Mouse (Mus musculus): ENCODE results near the gene Gnai2. TPM values are rescaled to one million over a fixed set of nuclear protein-coding genes. Genes with fewer than 3 reads are reported as not detected.

Gene Gnai2
- polyA plus RNA-seq, 1 experiment from 2014 or later, result 336 TPM

DNA sequence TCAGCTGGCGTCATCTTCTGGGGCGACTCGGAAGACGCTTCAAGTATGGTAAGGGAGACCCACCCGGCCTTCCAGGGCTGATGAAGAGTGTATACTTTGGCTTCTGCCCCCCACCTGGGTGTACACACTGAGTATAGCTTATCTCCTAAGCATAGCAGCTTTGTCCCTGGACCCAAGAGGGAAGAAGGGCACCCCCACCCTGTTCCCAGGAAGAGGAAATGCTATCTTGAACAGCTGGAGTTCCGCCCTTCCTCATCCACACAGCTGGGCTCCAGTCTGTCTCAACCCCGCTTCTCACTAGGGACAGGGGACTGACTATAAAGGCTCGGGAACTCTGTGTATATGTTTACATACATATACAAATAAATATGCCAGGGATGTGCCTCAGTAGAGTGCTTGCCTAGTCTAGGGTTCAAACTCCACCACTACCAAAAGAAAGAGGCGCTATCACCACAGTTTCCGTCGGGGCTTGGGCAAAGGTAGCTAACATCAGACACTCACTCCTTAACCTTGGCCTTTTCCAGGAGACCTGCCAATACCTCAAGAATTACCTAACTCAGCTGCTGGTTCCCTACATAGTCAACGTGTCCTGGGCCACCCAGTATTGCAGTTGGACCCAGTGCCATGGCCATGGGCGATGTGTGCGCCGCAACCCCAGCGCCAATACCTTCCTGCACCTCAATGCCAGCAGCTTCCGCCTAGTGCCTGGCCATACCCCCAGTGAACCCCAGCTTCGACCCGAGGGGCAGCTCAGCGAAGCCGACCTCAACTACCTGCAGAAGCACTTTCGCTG, 63.4 kb downstream of the Gnai2 start:
- WGBS, result 90% methylated on average over 22 of the region's 22 CpGs
- Histone ChIP-seq H3K27ac (ENCODE audit: low read depth) (no peak overlapping the region), H3K9me3 (ENCODE audit: control insufficient read depth, low read length) (no peaks in the 10 kb centered on the region), H3K27me3 (replicated peaks; ENCODE audit: control insufficient read depth, insufficient read depth, low read length) (no peaks in the 10 kb centered on the region), H3K4me3 (ENCODE audit: low read depth, low read length) (no peak overlapping the region), H3K9ac (ENCODE audit: low read length) (no peak overlapping the region), H3K4me1 (replicated peaks; ENCODE audit: control insufficient read depth, insufficient read depth, low read length) (peaks cover 29% of the 10 kb centered on the region), H3K4me2 (ENCODE audit: low read length) (no peak overlapping the region), H3K36me3 (ENCODE audit: control insufficient read depth, insufficient read depth, low read length) (peaks cover 39% of the 10 kb centered on the region)
- ATAC-seq (replicated peaks; ENCODE audit: low FRiP score, low TSS enrichment, low read depth), result no peak
- no peak for DNase-seq (ENCODE audit: low spot score)

GRCm38 (mm10) chr9:107570845-107571244, 64.3 kb downstream of the Gnai2 start:
- H3K27me3 ChIP-seq (replicated peaks; ENCODE audit: control insufficient read depth, insufficient read depth, low read length), result no peaks in the 10 kb centered on the region
- peak overlapping the region; percentile 70; the same call in 1 of the 2 replicates for H3K4me3 ChIP-seq (ENCODE audit: low read depth, low read length)
- H3K9ac ChIP-seq (ENCODE audit: low read length), result no peak overlapping the region; the same call in 1 of the 2 replicates
- H3K4me1 ChIP-seq (replicated peaks; ENCODE audit: control insufficient read depth, insufficient read depth, low read length), result peaks cover 29% of the 10 kb centered on the region
- 84% methylated on average over 21 of the region's 21 CpGs for WGBS
- H3K4me2 ChIP-seq (ENCODE audit: low read length), result peak overlapping the region; percentile 95
- peaks cover 39% of the 10 kb centered on the region for H3K36me3 ChIP-seq (ENCODE audit: control insufficient read depth, insufficient read depth, low read length)
- no peak for DNase-seq (ENCODE audit: low spot score)
- no peak for ATAC-seq (replicated peaks; ENCODE audit: low FRiP score, low TSS enrichment, low read depth)
- H3K9me3 ChIP-seq (ENCODE audit: control insufficient read depth, low read length), result no peaks in the 10 kb centered on the region
- no peak overlapping the region for H3K27ac ChIP-seq (ENCODE audit: low read depth)

GRCm38 (mm10) chr9:107570016-107570415, 65.2 kb downstream of the Gnai2 start:
- H3K36me3 ChIP-seq (ENCODE audit: control insufficient read depth, insufficient read depth, low read length), result peaks cover 39% of the 10 kb centered on the region
- no peaks in the 10 kb centered on the region for H3K27me3 ChIP-seq (replicated peaks; ENCODE audit: control insufficient read depth, insufficient read depth, low read length)
- peak overlapping the region; percentile 70 for H3K4me3 ChIP-seq (ENCODE audit: low read depth, low read length)
- no peaks in the 10 kb centered on the region for H3K9me3 ChIP-seq (ENCODE audit: control insufficient read depth, low read length)
- peak overlapping the region; percentile 95 for H3K4me2 ChIP-seq (ENCODE audit: low read length)
- ATAC-seq (replicated peaks; ENCODE audit: low FRiP score, low TSS enrichment, low read depth) (no peak), DNase-seq (ENCODE audit: low spot score) (no peak)
- peak overlapping the region; percentile 71 for H3K9ac ChIP-seq (ENCODE audit: low read length)
- peak overlapping the region; percentile 80; the same call in 1 of the 2 replicates for H3K27ac ChIP-seq (ENCODE audit: low read depth)
- peaks cover 29% of the 10 kb centered on the region for H3K4me1 ChIP-seq (replicated peaks; ENCODE audit: control insufficient read depth, insufficient read depth, low read length)
- WGBS, result 42% methylated on average over 13 of the region's 13 CpGs

DNA sequence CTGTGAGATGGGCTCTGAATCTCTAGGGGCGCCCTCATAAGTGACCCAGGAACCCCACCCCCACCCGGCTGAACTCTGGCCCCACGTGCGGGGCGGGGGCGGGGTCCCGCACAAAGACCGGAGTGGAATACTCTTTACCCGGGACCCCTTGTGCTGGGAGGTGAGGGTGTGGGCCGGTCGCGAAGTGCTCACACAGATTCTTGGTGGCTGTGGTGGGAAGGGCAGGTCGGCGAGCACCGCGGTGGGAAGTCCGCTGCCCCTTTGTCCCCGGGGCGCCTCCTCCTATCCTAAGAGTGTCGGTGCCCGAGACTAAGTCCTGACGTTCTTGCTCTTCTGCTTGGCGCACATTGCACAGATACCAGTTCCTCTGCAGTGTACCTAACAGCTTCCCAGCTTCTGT, 65.9 kb downstream of the Gnai2 start:
- DNase-seq (ENCODE audit: low spot score) (no peak), ATAC-seq (replicated peaks; ENCODE audit: low FRiP score, low TSS enrichment, low read depth) (peak; percentile 29)
- peaks cover 42% of the 10 kb centered on the region for H3K36me3 ChIP-seq (ENCODE audit: control insufficient read depth, insufficient read depth, low read length)

GRCm38 (mm10) chr9:107568331-107569261, 66.6 kb downstream of the Gnai2 start:
- H3K4me3 ChIP-seq (ENCODE audit: low read depth, low read length), result peak overlapping the region; percentile 70
- DNase-seq (ENCODE audit: low spot score), result peak; percentile 94
- H3K4me1 ChIP-seq (replicated peaks; ENCODE audit: control insufficient read depth, insufficient read depth, low read length), result peaks cover 35% of the 10 kb centered on the region

More for the DNA sequence above, 65.9 kb downstream of the Gnai2 start:
- peak overlapping the region; percentile 71 for H3K9ac ChIP-seq (ENCODE audit: low read length)
- no peaks in the 10 kb centered on the region for H3K9me3 ChIP-seq (ENCODE audit: control insufficient read depth, low read length)
- H3K4me1 ChIP-seq (replicated peaks; ENCODE audit: control insufficient read depth, insufficient read depth, low read length), result peaks cover 29% of the 10 kb centered on the region
- peak overlapping the region; percentile 70 for H3K4me3 ChIP-seq (ENCODE audit: low read depth, low read length)
- H3K27me3 ChIP-seq (replicated peaks; ENCODE audit: control insufficient read depth, insufficient read depth, low read length), result no peaks in the 10 kb centered on the region
- peak overlapping the region; percentile 95 for H3K4me2 ChIP-seq (ENCODE audit: low read length)
- peak overlapping the region; percentile 80 for H3K27ac ChIP-seq (ENCODE audit: low read depth)
- WGBS, result 0% methylated on average over 23 of the region's 23 CpGs

DNA sequence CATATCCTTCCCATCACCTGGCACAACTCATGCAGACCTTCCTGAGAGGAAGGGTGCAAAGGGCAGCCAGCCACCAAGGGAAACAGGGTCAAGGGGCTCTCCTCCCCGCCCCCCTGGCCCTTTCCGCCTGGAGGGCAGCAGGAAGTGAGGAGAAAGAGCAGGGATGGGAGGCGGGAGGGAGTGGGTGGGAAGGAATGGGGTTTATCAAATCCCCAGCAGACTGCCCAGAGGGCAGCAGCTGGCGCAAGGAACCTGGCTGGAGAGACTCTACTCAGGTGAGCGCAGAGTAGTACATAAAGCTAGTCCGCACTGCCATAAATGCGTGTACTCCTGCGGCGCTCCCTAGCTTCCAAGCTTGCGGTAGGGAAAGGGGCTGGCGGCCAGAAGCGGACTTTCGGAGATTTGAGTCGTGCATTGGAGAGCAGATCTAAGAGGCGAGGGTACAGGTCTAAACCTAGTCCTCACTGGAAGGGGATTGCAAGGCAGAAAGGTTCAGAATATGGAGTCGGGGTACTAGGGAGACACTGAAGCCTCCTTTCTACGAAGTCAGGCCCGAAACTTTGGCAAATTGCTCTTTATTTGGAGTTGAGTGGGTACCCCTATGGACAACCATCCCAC, 67.4 kb downstream of the Gnai2 start, which contains the start of gene Hyal2:
Gene Hyal2 (plus strand): TSS at position 244 of the 618 bp plus-strand sequence.
- Histone ChIP-seq H3K9me3 (ENCODE audit: control insufficient read depth, low read length) (no peaks in the 10 kb centered on the region), H3K36me3 (ENCODE audit: control insufficient read depth, insufficient read depth, low read length) (peaks cover 32% of the 10 kb centered on the region), H3K4me3 (ENCODE audit: low read depth, low read length) (peak within 1 kb of the TSS; percentile 70), H3K27ac (ENCODE audit: low read depth) (peak within 1 kb of the TSS; percentile 80), H3K9ac (ENCODE audit: low read length) (peak within 1 kb of the TSS; percentile 71), H3K4me1 (replicated peaks; ENCODE audit: control insufficient read depth, insufficient read depth, low read length) (peaks cover 35% of the 10 kb centered on the region), H3K4me2 (ENCODE audit: low read length) (peak within 1 kb of the TSS; percentile 95), H3K27me3 (replicated peaks; ENCODE audit: control insufficient read depth, insufficient read depth, low read length) (no peaks in the 10 kb centered on the region)
- ATAC-seq (replicated peaks; ENCODE audit: low FRiP score, low TSS enrichment, low read depth) (no peak), DNase-seq (ENCODE audit: low spot score) (peak; percentile 63)
- 10% methylated on average over 18 of the region's 18 CpGs for WGBS

More at GRCm38 (mm10) chr9:107568331-107569261, 66.6 kb downstream of the Gnai2 start:
- peak overlapping the region; percentile 80 for H3K27ac ChIP-seq (ENCODE audit: low read depth)
- whole genome bisulfite sequencing, result under 1% methylated on average over 41 of the region's 41 CpGs
- peak overlapping the region; percentile 95 for H3K4me2 ChIP-seq (ENCODE audit: low read length)
- ATAC-seq (replicated peaks; ENCODE audit: low FRiP score, low TSS enrichment, low read depth), result peak; percentile 81
- peaks cover 40% of the 10 kb centered on the region for H3K36me3 ChIP-seq (ENCODE audit: control insufficient read depth, insufficient read depth, low read length)
- H3K9me3 ChIP-seq (ENCODE audit: control insufficient read depth, low read length), result no peaks in the 10 kb centered on the region
- peak overlapping the region; percentile 71 for H3K9ac ChIP-seq (ENCODE audit: low read length)
- H3K27me3 ChIP-seq (replicated peaks; ENCODE audit: control insufficient read depth, insufficient read depth, low read length), result no peaks in the 10 kb centered on the region

DNA sequence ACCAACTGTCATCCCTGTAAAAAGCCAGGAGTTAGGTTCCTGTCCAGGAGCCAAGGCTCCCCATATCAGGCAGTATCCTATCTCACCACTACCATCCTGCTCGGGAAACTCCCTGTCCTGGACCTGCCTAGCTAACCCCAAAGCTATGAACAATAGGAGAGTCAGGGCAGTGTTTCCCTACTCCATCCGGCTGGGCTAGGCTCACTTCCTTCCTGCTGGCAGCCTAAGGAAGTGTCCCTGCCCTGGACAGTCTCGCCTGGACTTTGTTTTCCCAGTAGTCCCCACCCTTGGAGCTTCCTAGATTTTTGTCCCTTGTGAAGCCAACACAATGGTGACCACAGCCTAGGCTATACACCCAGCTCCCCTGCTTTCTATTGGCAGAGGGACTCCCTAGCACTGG, 68.3 kb downstream of the Gnai2 start:
- ATAC-seq (replicated peaks; ENCODE audit: low FRiP score, low TSS enrichment, low read depth) (no peak), DNase-seq (ENCODE audit: low spot score) (no peak)
- H3K36me3 ChIP-seq (ENCODE audit: control insufficient read depth, insufficient read depth, low read length), result peaks cover 29% of the 10 kb centered on the region
- WGBS, result 64% methylated on average over 3 of the region's 3 CpGs
- H3K4me3 ChIP-seq (ENCODE audit: low read depth, low read length), result no peak overlapping the region
- H3K27me3 ChIP-seq (replicated peaks; ENCODE audit: control insufficient read depth, insufficient read depth, low read length), result no peaks in the 10 kb centered on the region
- peak overlapping the region; percentile 80; the same call in 1 of the 2 replicates for H3K27ac ChIP-seq (ENCODE audit: low read depth)
- no peak overlapping the region for H3K4me2 ChIP-seq (ENCODE audit: low read length)
- H3K9ac ChIP-seq (ENCODE audit: low read length), result no peak overlapping the region
- peaks cover 39% of the 10 kb centered on the region for H3K4me1 ChIP-seq (replicated peaks; ENCODE audit: control insufficient read depth, insufficient read depth, low read length)
- H3K9me3 ChIP-seq (ENCODE audit: control insufficient read depth, low read length), result no peaks in the 10 kb centered on the region

Measured in intestine, embryonic 14.5 days (tissue).